Mouse (Mus musculus) thymus, adult 18-20 months (tissue): ENCODE results near the gene Myt1l.

Experiments used
- DNase-seq, 2 experiments: peaks; one replicate each; pipeline ENCODE4 v3.0.0; 2022; ENCODE audit warnings: mixed read lengths in 2 of 2

Gene Myt1l

GRCm38 (mm10) chr12:29528031-29528771, at the start of gene Myt1l:
Myt1l (plus strand) TSS chr12:29528384.
- no peak for DNase-seq

GRCm38 (mm10) chr12:29486424-29487035, 41.7 kb upstream of the Myt1l start:
- no peak for DNase-seq

- no peak for DNase-seq
Measured at GRCm38 (mm10) chr12:29526236-29526644, 1.9 kb upstream of the Myt1l start.

- no peak for DNase-seq
Measured at GRCm38 (mm10) chr12:29527048-29527761, 979 bp upstream of the Myt1l start.

- no peak for DNase-seq
Measured at GRCm38 (mm10) chr12:29530241-29530725, 2.1 kb downstream of the Myt1l start.

- no peak for DNase-seq
Measured at GRCm38 (mm10) chr12:29530823-29531222, 2.6 kb downstream of the Myt1l start.

GRCm38 (mm10) chr12:29533071-29533876, 5.1 kb downstream of the Myt1l start:
- DNase-seq = no peak

- no peak for DNase-seq
Measured at GRCm38 (mm10) chr12:29534326-29534725, 6.1 kb downstream of the Myt1l start.

GRCm38 (mm10) chr12:29534761-29535300, 6.6 kb downstream of the Myt1l start:
- DNase-seq = no peak

GRCm38 (mm10) chr12:29537916-29538315, 9.7 kb downstream of the Myt1l start:
- DNase-seq = no peak

- DNase-seq = no peak
Measured at GRCm38 (mm10) chr12:29538456-29538855, 10.3 kb downstream of the Myt1l start.

GRCm38 (mm10) chr12:29539106-29539505, 10.9 kb downstream of the Myt1l start:
- DNase-seq = no peak

- no peak for DNase-seq
Measured at GRCm38 (mm10) chr12:29540741-29541140, 12.6 kb downstream of the Myt1l start.

- no peak for DNase-seq
Measured at GRCm38 (mm10) chr12:29546073-29546472, 17.9 kb downstream of the Myt1l start.

GRCm38 (mm10) chr12:29547112-29547511, 18.9 kb downstream of the Myt1l start:
- DNase-seq = no peak

- DNase-seq = no peak
Measured at GRCm38 (mm10) chr12:29547755-29548154, 19.6 kb downstream of the Myt1l start.

- DNase-seq = no peak
Measured at GRCm38 (mm10) chr12:29553138-29553537, 25.0 kb downstream of the Myt1l start.

GRCm38 (mm10) chr12:29555718-29556117, 27.5 kb downstream of the Myt1l start:
- DNase-seq = no peak

GRCm38 (mm10) chr12:29556408-29556807, 28.2 kb downstream of the Myt1l start:
- DNase-seq = no peak

GRCm38 (mm10) chr12:29556901-29557300, 28.7 kb downstream of the Myt1l start:
- DNase-seq = no peak

GRCm38 (mm10) chr12:29559769-29560168, 31.6 kb downstream of the Myt1l start:
- DNase-seq = no peak

GRCm38 (mm10) chr12:29561222-29561621, 33.0 kb downstream of the Myt1l start:
- DNase-seq = no peak
